Mouse (Mus musculus) MEL (cell line): ENCODE results near the gene Fam166b. TPM values are rescaled to one million over a fixed set of nuclear protein-coding genes. Genes with fewer than 3 reads are reported as not detected.
A peak's percentile ranks its signal among the peaks of the same experiment; 100 is the strongest.

ENCODE experiments used
- DNase-seq: peaks from one replicate; pipeline ENCODE4 v3.0.0; 2011; ENCODE audit warnings: low read depth, low spot score
- H3K27ac ChIP-seq: 2 replicates; pipeline ENCODE4 v1.5.1; 2012; ENCODE audit warnings: low read depth, mild to moderate bottlenecking, control low read depth, low read length, moderate library complexity; ENCODE audit not compliant: control insufficient read depth
- H3K27me3 ChIP-seq, 2 experiments: fragments of 150-350 bp in 1 of 2; sonication (generic) in 1 of 2; 2 replicates each; pipeline ENCODE4 v1.6.1; 2012; ENCODE audit warnings: low read length in 2 of 2, mild to moderate bottlenecking in 2 of 2, improper control_type of control experiment in 1 of 2, moderate library complexity in 1 of 2; ENCODE audit not compliant: insufficient read depth in 2 of 2, control insufficient read depth in 1 of 2
- H3K36me3 ChIP-seq, 2 experiments: 2 replicates each; pipeline ENCODE4 v1.6.1; 2012 to 2014; ENCODE audit warnings: low read length in 2 of 2, improper control_type of control experiment in 1 of 2, inconsistent platforms in 1 of 2, mild to moderate bottlenecking in 1 of 2; ENCODE audit not compliant: insufficient read depth in 2 of 2, control insufficient read depth in 1 of 2
- H3K4me1 ChIP-seq, 2 experiments: fragments of 150-350 bp in 1 of 2; sonication (generic) in 1 of 2; 2 replicates each; pipeline ENCODE4 v1.6.1; 2012; ENCODE audit warnings: low read length in 2 of 2, improper control_type of control experiment in 1 of 2, mild to moderate bottlenecking in 1 of 2; ENCODE audit not compliant: insufficient read depth in 2 of 2, control insufficient read depth in 1 of 2
- H3K4me3 ChIP-seq, 2 experiments: fragments of 150-350 bp in 1 of 2; sonication (generic) in 1 of 2; 2 replicates each; pipeline ENCODE4 v1.5.1; 2012; ENCODE audit warnings: low read depth in 2 of 2, low read length in 2 of 2, mild to moderate bottlenecking in 2 of 2, moderate library complexity in 2 of 2, control low read depth in 1 of 2, improper control_type of control experiment in 1 of 2; ENCODE audit not compliant: control insufficient read depth in 1 of 2, insufficient read depth in 1 of 2
- H3K79me2 ChIP-seq: 2 replicates; pipeline ENCODE4 v1.6.1; 2012; ENCODE audit warnings: mild to moderate bottlenecking, low read length, moderate library complexity; ENCODE audit not compliant: control insufficient read depth, poor library complexity, insufficient read depth
- H3K9ac ChIP-seq: 2 replicates; pipeline ENCODE4 v1.6.1; 2012; ENCODE audit warnings: low read depth, mild to moderate bottlenecking, control low read depth, low read length, moderate library complexity; ENCODE audit not compliant: control insufficient read depth, poor library complexity, severe bottlenecking
- H3K9me3 ChIP-seq: fragments of 150-350 bp; sonication (generic); replicated peaks from 2 replicates; pipeline ENCODE4 v1.6.1; 2012; ENCODE audit warnings: mild to moderate bottlenecking, low read length, improper control_type of control experiment, moderate library complexity; ENCODE audit not compliant: insufficient read depth
- BHLHE40 ChIP-seq: IDR thresholded peaks from 2 replicates; pipeline ENCODE4 v1.6.1; 2012; ENCODE audit warnings: low read depth, mild to moderate bottlenecking, inconsistent platforms, low read length, improper control_type of control experiment, borderline replicate concordance
- CHD1 ChIP-seq: IDR thresholded peaks from 2 replicates; pipeline ENCODE4 v1.6.1; 2012; ENCODE audit warnings: low read depth, mild to moderate bottlenecking, inconsistent platforms, low read length, improper control_type of control experiment
- CHD2 ChIP-seq: IDR thresholded peaks from 2 replicates; pipeline ENCODE4 v1.6.1; 2011; ENCODE audit warnings: low read length, improper control_type of control experiment
- CTCF ChIP-seq, 3 experiments: IDR thresholded peaks in 2 of 3; conservative IDR thresholded peaks in 1 of 3; 2 replicates each; pipeline ENCODE4 v1.5.1; 2011 to 2012; ENCODE audit warnings: low read length in 3 of 3, low read depth in 2 of 3, mild to moderate bottlenecking in 2 of 3, improper control_type of control experiment in 1 of 3, inconsistent platforms in 1 of 3, mixed read lengths in 1 of 3, moderate library complexity in 1 of 3; ENCODE audit not compliant: control insufficient read depth in 1 of 3, insufficient read depth in 1 of 3, poor library complexity in 1 of 3, severe bottlenecking in 1 of 3
- E2F4 ChIP-seq: IDR thresholded peaks from 2 replicates; pipeline ENCODE4 v1.6.1; 2011; ENCODE audit warnings: low read depth, low read length, improper control_type of control experiment, borderline replicate concordance
- ELF1 ChIP-seq: IDR thresholded peaks from 2 replicates; pipeline ENCODE4 v1.6.1; 2014; ENCODE audit warnings: low read depth, mild to moderate bottlenecking, inconsistent platforms, low read length, improper control_type of control experiment, moderate library complexity
- EP300 ChIP-seq, 2 experiments: IDR thresholded peaks; 2 replicates each; pipeline ENCODE4 v1.6.1; 2011; ENCODE audit warnings: improper control_type of control experiment in 2 of 2, low read length in 2 of 2, low read depth in 1 of 2, mild to moderate bottlenecking in 1 of 2
- ETS1 ChIP-seq: IDR thresholded peaks from 2 replicates; pipeline ENCODE4 v1.6.1; 2012; ENCODE audit warnings: low read depth, mild to moderate bottlenecking, inconsistent platforms, low read length, improper control_type of control experiment, moderate library complexity
- GABPA ChIP-seq: IDR thresholded peaks from 2 replicates; pipeline ENCODE4 v1.6.1; 2012; ENCODE audit warnings: low read depth, mild to moderate bottlenecking, inconsistent platforms, low read length, improper control_type of control experiment, moderate library complexity
- GATA1 ChIP-seq: IDR thresholded peaks from 2 replicates; pipeline ENCODE4 v1.6.1; 2011; ENCODE audit warnings: low read depth, low read length, improper control_type of control experiment
- HCFC1 ChIP-seq: IDR thresholded peaks from 2 replicates; pipeline ENCODE4 v1.6.1; 2012; ENCODE audit warnings: low read depth, mild to moderate bottlenecking, inconsistent platforms, low read length, improper control_type of control experiment, moderate library complexity
- JUND ChIP-seq: IDR thresholded peaks from 2 replicates; pipeline ENCODE4 v1.6.1; 2011; ENCODE audit warnings: low read depth, mild to moderate bottlenecking, improper control_type of control experiment, low read length
- KAT2A ChIP-seq: conservative IDR thresholded peaks from 2 replicates; pipeline ENCODE4 v1.6.1; 2012; ENCODE audit warnings: low read depth, low read length, improper control_type of control experiment, inconsistent platforms
- MAFK ChIP-seq: IDR thresholded peaks from 2 replicates; pipeline ENCODE4 v1.6.1; 2011; ENCODE audit warnings: low read depth, mild to moderate bottlenecking, low read length, improper control_type of control experiment, borderline replicate concordance
- MAX ChIP-seq: IDR thresholded peaks from 2 replicates; pipeline ENCODE4 v1.6.1; 2011; ENCODE audit warnings: low read length, improper control_type of control experiment
- MAZ ChIP-seq: IDR thresholded peaks from 2 replicates; pipeline ENCODE4 v1.6.1; 2012; ENCODE audit warnings: low read depth, mild to moderate bottlenecking, inconsistent platforms, low read length, improper control_type of control experiment
- MEF2A ChIP-seq: IDR thresholded peaks from 2 replicates; pipeline ENCODE4 v1.6.1; 2014; ENCODE audit warnings: low read depth, mild to moderate bottlenecking, inconsistent platforms, low read length, improper control_type of control experiment; ENCODE audit not compliant: poor library complexity, insufficient replicate concordance, severe bottlenecking; ENCODE audit errors: extremely low read depth
- MXI1 ChIP-seq: IDR thresholded peaks from 2 replicates; pipeline ENCODE4 v1.6.1; 2011; ENCODE audit warnings: mild to moderate bottlenecking, low read depth, low read length, improper control_type of control experiment
- MYB ChIP-seq: IDR thresholded peaks from 2 replicates; pipeline ENCODE4 v1.6.1; 2011; ENCODE audit warnings: mild to moderate bottlenecking, low read depth, low read length, improper control_type of control experiment
- NELFE ChIP-seq: IDR thresholded peaks from 2 replicates; pipeline ENCODE4 v1.6.1; 2011; ENCODE audit warnings: low read depth, low read length, improper control_type of control experiment
- NRF1 ChIP-seq: IDR thresholded peaks from 2 replicates; pipeline ENCODE4 v1.6.1; 2014; ENCODE audit warnings: low read depth, mild to moderate bottlenecking, inconsistent platforms, low read length, improper control_type of control experiment, moderate library complexity; ENCODE audit not compliant: poor library complexity, insufficient read depth, severe bottlenecking
- POLR2A ChIP-seq, 2 experiments: IDR thresholded peaks; 2 replicates each; pipeline ENCODE4 v1.6.1; 2011 to 2012; ENCODE audit warnings: low read length in 2 of 2, mild to moderate bottlenecking in 2 of 2, control low read depth in 1 of 2, improper control_type of control experiment in 1 of 2, low read depth in 1 of 2, moderate library complexity in 1 of 2; ENCODE audit not compliant: control insufficient read depth in 1 of 2, insufficient read depth in 1 of 2, poor library complexity in 1 of 2
- POLR2AphosphoS2 ChIP-seq: IDR thresholded peaks from 2 replicates; pipeline ENCODE4 v1.6.1; 2011; ENCODE audit warnings: low read length, improper control_type of control experiment
- POLR2AphosphoS5 ChIP-seq: IDR thresholded peaks from 2 replicates; pipeline ENCODE4 v1.6.1; 2012; ENCODE audit warnings: low read depth, borderline replicate concordance, mild to moderate bottlenecking, inconsistent platforms, low read length, moderate library complexity, mixed read lengths
- RAD21 ChIP-seq: IDR thresholded peaks from 2 replicates; pipeline ENCODE4 v1.6.1; 2011; ENCODE audit warnings: mild to moderate bottlenecking, low read depth, low read length, improper control_type of control experiment
- RCOR1 ChIP-seq: IDR thresholded peaks from 2 replicates; pipeline ENCODE4 v1.6.1; 2012; ENCODE audit warnings: low read depth, mild to moderate bottlenecking, inconsistent platforms, low read length, improper control_type of control experiment
- SIN3A ChIP-seq: IDR thresholded peaks from 2 replicates; pipeline ENCODE4 v1.6.1; 2012; ENCODE audit warnings: low read length, improper control_type of control experiment, inconsistent platforms
- SMC3 ChIP-seq: IDR thresholded peaks from 2 replicates; pipeline ENCODE4 v1.6.1; 2011; ENCODE audit warnings: low read depth, low read length, improper control_type of control experiment
- TAL1 ChIP-seq: IDR thresholded peaks from 2 replicates; pipeline ENCODE4 v1.6.1; 2012; ENCODE audit warnings: mild to moderate bottlenecking, inconsistent platforms, low read length, moderate library complexity, mixed read lengths
- TBP ChIP-seq: IDR thresholded peaks from 2 replicates; pipeline ENCODE4 v1.8.0; 2011; ENCODE audit warnings: low read depth, low read length, improper control_type of control experiment
- TCF12 ChIP-seq: IDR thresholded peaks from 2 replicates; pipeline ENCODE4 v1.6.1; 2014; ENCODE audit warnings: low read depth, mild to moderate bottlenecking, inconsistent platforms, low read length, improper control_type of control experiment, moderate library complexity
- USF1 ChIP-seq: IDR thresholded peaks from 2 replicates; pipeline ENCODE4 v1.6.1; 2014; ENCODE audit warnings: low read depth, mild to moderate bottlenecking, inconsistent platforms, low read length, improper control_type of control experiment, moderate library complexity
- USF2 ChIP-seq, 2 experiments: IDR thresholded peaks; 2 replicates each; pipeline ENCODE4 v1.6.1; 2011 to 2012; ENCODE audit warnings: improper control_type of control experiment in 2 of 2, low read length in 2 of 2, borderline replicate concordance in 1 of 2, inconsistent platforms in 1 of 2, low read depth in 1 of 2, mild to moderate bottlenecking in 1 of 2; ENCODE audit not compliant: insufficient read depth in 1 of 2
- ZC3H11A ChIP-seq: IDR thresholded peaks from 2 replicates; pipeline ENCODE4 v1.6.1; 2012; ENCODE audit warnings: low read depth, mild to moderate bottlenecking, inconsistent platforms, low read length, improper control_type of control experiment
- ZMIZ1 ChIP-seq: IDR thresholded peaks from 2 replicates; pipeline ENCODE4 v1.6.1; 2012; ENCODE audit warnings: low read depth, mild to moderate bottlenecking, inconsistent platforms, low read length, improper control_type of control experiment, moderate library complexity
- ZNF384 ChIP-seq: IDR thresholded peaks from 2 replicates; pipeline ENCODE4 v1.6.1; 2012; ENCODE audit warnings: low read depth, mild to moderate bottlenecking, inconsistent platforms, low read length, improper control_type of control experiment
- polyA plus RNA-seq, 2 experiments: library from polyadenylated mRNA; stranded (reverse) in 1 of 2; unstranded in 1 of 2; fragments of >175 nt in 1 of 2; fragments of >200 nt in 1 of 2; gene quantifications; 2 replicates each; pipeline versions ENCODE4 v1.2.1 to v1.2.4; 2012; ENCODE audit warnings: low replicate concordance in 2 of 2, low read depth in 1 of 2; ENCODE audit not compliant: insufficient read length in 2 of 2, insufficient read depth in 1 of 2, missing spikeins in 1 of 2
- total RNA-seq: library from RNA; depleted of rRNA; stranded (reverse); fragments of 300-350 nt; gene quantifications from 2 replicates; pipeline ENCODE4 v1.2.3, GENCODE M21; 2012

The Fam166b gene
- total and polyA plus RNA-seq, 3 experiments = not detected

DNA sequence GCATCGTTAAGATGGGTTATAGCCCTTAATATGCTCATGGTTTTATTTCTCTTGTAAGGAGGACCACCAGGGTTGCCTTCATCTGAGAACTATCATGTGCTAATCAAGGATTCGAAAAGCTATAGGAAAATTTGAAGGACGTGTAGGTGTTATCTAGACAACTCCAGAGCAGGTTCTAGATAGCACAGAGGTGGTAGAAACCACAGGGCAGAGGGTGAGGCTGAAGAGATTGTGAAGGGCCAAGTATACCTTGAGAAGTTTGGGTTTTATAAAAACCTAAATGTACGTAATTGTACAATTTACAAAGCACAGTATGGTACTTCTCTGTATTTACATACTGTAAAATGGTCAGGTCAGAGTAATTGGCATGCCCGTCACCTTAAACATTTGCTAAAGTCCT, 33.8 kb downstream of the Fam166b start:
- H3K9ac ChIP-seq = no peak overlapping the region
- H3K4me1 ChIP-seq = peaks cover 2 to 7% of the 10 kb centered on the region in 2 experiments; a peak in 1 of 4 replicates
- H3K36me3 ChIP-seq = no peaks in the 10 kb centered on the region; a peak in 1 of 4 replicates
- TF ChIP-seq ZC3H11A = no peak
- no peak for TF ChIP-seq ELF1
- TF ChIP-seq POLR2AphosphoS2 = no peak
- TF ChIP-seq CTCF (IDR thresholded peaks at IDR 0.05 in 2 of 3, conservative IDR thresholded peaks at IDR 0.05 in 1 of 3; ENCODE audit: control insufficient read depth in 1 of 3, insufficient read depth in 1 of 3, low read depth in 2 of 3, low read length in 3 of 3, poor library complexity in 1 of 3, severe bottlenecking in 1 of 3) = no peak
- no peak for TF ChIP-seq CHD1
- no peak for TF ChIP-seq SIN3A
- TF ChIP-seq TBP = no peak
- no peak for TF ChIP-seq POLR2A (IDR thresholded peaks at IDR 0.05; ENCODE audit: control insufficient read depth in 1 of 2, insufficient read depth in 1 of 2, low read depth in 1 of 2, low read length in 2 of 2, poor library complexity in 1 of 2)
- TF ChIP-seq NELFE = no peak
- TF ChIP-seq TCF12 = peak; percentile 26; the same call in 1 of the 2 replicates
- no peak for TF ChIP-seq ZNF384
- TF ChIP-seq USF1 = no peak
- no peak for TF ChIP-seq CHD2
- no peak for TF ChIP-seq USF2 (IDR thresholded peaks at IDR 0.05; ENCODE audit: borderline replicate concordance in 1 of 2, insufficient read depth in 1 of 2, low read depth in 1 of 2, low read length in 2 of 2)
- peak; percentile 41; the same call in 1 of the 2 replicates for TF ChIP-seq RCOR1
- no peak for TF ChIP-seq MAZ
- TF ChIP-seq SMC3 = no peak
- no peak for TF ChIP-seq ETS1
- no peak for TF ChIP-seq MEF2A
- TF ChIP-seq GABPA = no peak
- no peak for TF ChIP-seq MAFK
- no peak for TF ChIP-seq RAD21
- TF ChIP-seq ZMIZ1 = no peak
- no peak for TF ChIP-seq NRF1
- peak; percentile 44 for TF ChIP-seq GATA1
- TF ChIP-seq JUND = no peak
- TF ChIP-seq MYB = no peak
- peak; percentile 63 to 66; a peak in 3 of 4 replicates for TF ChIP-seq EP300 (IDR thresholded peaks at IDR 0.05; ENCODE audit: low read depth in 1 of 2, low read length in 2 of 2)
- peak; percentile 25; the same call in 1 of the 2 replicates for TF ChIP-seq TAL1
- TF ChIP-seq POLR2AphosphoS5 = no peak
- no peak for TF ChIP-seq MAX
- no peak for TF ChIP-seq BHLHE40
- no peak for TF ChIP-seq MXI1
- TF ChIP-seq HCFC1 = no peak
- no peak for TF ChIP-seq KAT2A
- TF ChIP-seq E2F4 = no peak
- H3K27ac ChIP-seq = no peak overlapping the region
- peak; percentile 24 for DNase-seq
- no peaks in the 10 kb centered on the region for H3K79me2 ChIP-seq
- no peak overlapping the region for H3K4me3 ChIP-seq
- H3K9me3 ChIP-seq = no peaks in the 10 kb centered on the region
- H3K27me3 ChIP-seq = no peaks in the 10 kb centered on the region
